Mouse (Mus musculus) right cerebral cortex, postnatal 14 days (tissue): Measurements from ENCODE around the gene Susd1.

Experiments
- DNase-seq: peaks from one replicate; pipeline ENCODE4 v3.0.0; 2022

Gene Susd1

GRCm38 (mm10) chr4:59277958-59278357 is 160.5 kb downstream of the Susd1 start:
- no peak for DNase-seq

- DNase-seq, result no peak
Observed at GRCm38 (mm10) chr4:59275956-59276355, 162.5 kb downstream of the Susd1 start.

GRCm38 (mm10) chr4:59275494-59275893 is 162.9 kb downstream of the Susd1 start:
- no peak for DNase-seq

GRCm38 (mm10) chr4:59274136-59274535 is 164.3 kb downstream of the Susd1 start:
- DNase-seq, result no peak

DNA sequence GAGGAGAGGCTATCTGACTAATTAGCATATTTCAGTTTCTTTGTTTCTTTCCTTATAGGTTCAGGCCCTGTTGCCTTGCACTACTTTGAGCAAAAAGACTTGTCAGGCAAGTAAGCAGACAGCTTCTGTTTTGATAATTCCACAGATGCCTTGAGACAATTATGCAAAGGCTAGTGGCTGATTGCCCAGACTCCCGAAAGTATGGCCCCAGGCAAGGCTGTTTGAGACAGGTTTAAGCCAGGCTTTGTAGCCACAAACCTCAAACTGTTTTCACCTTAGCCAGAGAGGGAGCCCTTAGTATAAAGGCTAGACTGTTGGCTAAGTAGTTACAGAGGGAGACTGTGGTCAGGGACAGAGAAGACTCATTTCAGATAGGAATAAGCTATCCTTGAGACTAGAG is 165.1 kb downstream of the Susd1 start:
- DNase-seq, result no peak

DNA sequence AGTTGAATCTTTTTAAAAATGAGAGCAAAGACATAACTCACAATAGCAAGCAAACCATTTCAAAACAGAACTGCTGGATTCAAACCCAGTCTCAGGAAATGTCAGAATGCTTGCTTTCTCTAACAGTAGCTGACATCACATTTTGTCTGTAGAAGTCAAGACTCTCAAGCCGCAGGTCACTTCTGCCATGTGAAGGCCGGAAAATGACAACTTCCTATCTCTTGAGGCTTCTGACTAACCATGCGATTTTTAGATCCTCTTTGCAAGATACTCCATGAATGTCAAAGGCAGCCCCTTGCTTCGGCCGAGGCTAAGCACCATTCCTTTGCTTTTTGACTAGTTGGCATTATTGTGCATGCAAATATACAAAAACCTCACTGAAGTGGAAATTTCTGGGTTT is 172.8 kb downstream of the Susd1 start:
- no peak for DNase-seq

DNA sequence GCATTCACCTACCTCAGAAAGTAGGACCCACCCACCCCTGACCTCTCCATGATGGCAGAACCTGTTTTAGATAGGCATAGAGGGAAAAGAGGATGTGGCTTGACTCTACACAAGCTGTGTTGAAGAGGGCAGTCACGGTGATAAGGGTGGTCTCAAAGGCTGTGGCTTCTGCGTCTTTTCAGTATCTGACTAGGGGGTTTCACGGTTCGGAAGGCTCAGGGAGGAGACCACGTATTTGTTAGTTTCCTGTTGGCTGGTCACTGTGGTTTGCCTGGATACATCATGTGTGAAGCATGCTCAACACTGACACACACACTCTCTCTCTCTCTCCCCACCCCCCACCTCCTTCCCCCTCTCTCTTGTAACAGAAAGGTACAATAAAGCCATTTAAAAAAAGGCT is 173.3 kb downstream of the Susd1 start:
- DNase-seq, result no peak
